Mouse (Mus musculus) bone marrow macrophage, adult 2 months (primary cell): Measurements from ENCODE around the gene Fntb.

Experiments
- CTCF ChIP-seq: IDR thresholded peaks from 2 replicates; pipeline ENCODE4 v1.5.1; 2012; ENCODE audit warnings: low read depth, mild to moderate bottlenecking, low read length, moderate library complexity
- POLR2A ChIP-seq: IDR thresholded peaks from 2 replicates; pipeline ENCODE4 v1.6.1; 2012; ENCODE audit warnings: mild to moderate bottlenecking, low read depth, low read length, borderline replicate concordance

GRCm38 (mm10) chr12:76718384-76718783 is 47.0 kb upstream of the Fntb start:
- TF ChIP-seq POLR2A (no peak), CTCF (no peak)
